Mouse (Mus musculus) brown adipose tissue, adult 24 weeks (tissue): ENCODE measurements around the gene Ift172. TPM values are rescaled to one million over a fixed set of nuclear protein-coding genes. Genes with fewer than 3 reads are reported as not detected.
"Not testable (repeated sequence)": the region's sequence is repeated elsewhere in the genome, so short reads cannot be mapped to it uniquely, and the experiment has no call there.

Experiments used
- H3K27ac ChIP-seq: fragments of 200-500 bp; replicated peaks from 2 replicates; pipeline ENCODE4 v1.5.1; 2012; ENCODE audit warnings: low read depth, mild to moderate bottlenecking, low read length
- H3K4me1 ChIP-seq: fragments of 200-500 bp; 2 replicates; pipeline ENCODE4 v1.6.1; 2012; ENCODE audit warnings: low read length, mixed read lengths; ENCODE audit not compliant: control insufficient read depth, insufficient read depth, insufficient read length
- H3K4me3 ChIP-seq: fragments of 200-500 bp; 2 replicates; pipeline ENCODE4 v1.5.1; 2012; ENCODE audit warnings: low read depth, mild to moderate bottlenecking, low read length, moderate library complexity; ENCODE audit not compliant: insufficient read depth
- polyA plus RNA-seq: library from polyadenylated mRNA; stranded (reverse); fragments of >200 nt; gene quantifications from 2 replicates; pipeline ENCODE4 v1.2.4, GENCODE M21; 2012; ENCODE audit not compliant: missing spikeins, insufficient read depth, insufficient read length

Gene Ift172
- polyA plus RNA-seq, 1 experiment: 28.9 TPM

DNA sequence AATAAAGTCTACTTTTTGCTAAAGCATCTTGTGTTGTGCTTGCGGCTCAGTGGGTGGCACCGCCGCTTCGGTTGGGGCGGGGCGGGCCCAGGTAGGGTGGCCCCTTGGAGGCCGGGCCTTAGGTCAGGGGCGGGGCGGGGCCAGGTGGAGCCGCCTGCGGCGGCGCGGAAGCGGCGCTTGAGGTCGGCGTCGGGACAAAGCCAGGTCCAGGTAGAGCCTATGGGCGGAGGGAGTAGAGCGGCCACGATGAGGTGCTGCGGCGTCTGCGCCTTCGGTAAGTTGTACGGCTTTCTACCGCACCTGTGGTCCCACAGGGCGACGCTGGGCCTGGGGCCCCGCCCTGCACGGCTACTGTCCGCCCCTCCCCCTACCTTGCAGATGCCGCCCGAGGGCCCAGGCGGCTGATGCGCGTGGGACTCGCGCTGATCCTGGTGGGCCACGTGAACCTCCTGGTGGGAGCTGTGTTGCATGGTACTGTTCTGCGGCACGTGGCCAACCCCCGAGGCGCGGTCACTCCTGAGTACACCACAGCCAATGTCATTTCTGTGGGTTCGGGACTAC is 39.3 kb downstream of the Ift172 start, which contains the start of gene Krtcap3:
Gene Krtcap3, plus strand, starts transcription at position 151 of the 561 bp plus-strand sequence.
- Histone ChIP-seq H3K27ac (no peak within 1 kb of the TSS), H3K4me1 (peaks cover 9% of the 10 kb centered on the region), H3K4me3 (no peak within 1 kb of the TSS)

DNA sequence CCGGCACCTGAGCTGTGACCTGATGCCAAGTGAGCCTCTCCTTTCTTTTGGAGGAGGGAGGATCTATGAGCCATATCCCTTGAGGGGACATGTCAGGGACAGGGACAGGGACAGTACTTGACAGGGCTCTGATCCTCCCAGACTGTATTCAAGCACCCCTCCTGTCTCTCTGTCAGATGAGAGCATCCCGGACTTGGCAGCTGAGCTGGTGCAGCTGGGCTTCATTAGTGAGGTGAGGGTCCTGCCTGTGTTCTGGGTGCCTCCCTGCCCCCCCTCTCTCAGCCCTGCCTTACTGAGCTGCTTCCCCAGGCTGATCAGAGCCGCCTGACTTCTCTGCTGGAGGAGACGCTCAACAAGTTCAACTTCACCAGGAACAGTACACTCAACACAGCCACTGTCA is 40.2 kb downstream of the Ift172 start:
- H3K4me1 ChIP-seq: peaks cover 9% of the 10 kb centered on the region
- H3K4me3 ChIP-seq: no peak overlapping the region
- no peak overlapping the region for H3K27ac ChIP-seq

DNA sequence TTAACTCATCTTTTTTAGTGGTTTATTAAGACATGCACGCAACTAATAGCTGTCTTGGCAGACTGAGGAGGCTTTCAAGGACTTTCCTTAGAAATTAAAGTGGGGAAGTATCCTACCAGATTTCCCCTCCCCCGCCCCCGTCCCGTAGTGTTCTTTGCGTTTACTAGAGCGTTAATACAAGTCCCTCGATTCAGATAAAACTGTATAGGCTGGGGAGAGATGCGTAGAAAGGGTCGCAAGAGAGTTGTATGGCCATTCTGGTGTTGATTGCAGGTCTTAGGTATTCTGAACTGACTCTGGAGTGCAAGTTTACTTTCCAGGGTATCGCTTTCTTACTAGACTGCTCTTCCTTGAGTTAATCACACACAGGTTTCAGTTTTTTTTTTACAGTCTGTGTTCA is 48.7 kb downstream of the Ift172 start:
- H3K4me3 ChIP-seq: peak overlapping the region; percentile 89; the same call in 1 of the 2 replicates
- peaks cover 4% of the 10 kb centered on the region; the same call in 1 of the 2 replicates for H3K4me1 ChIP-seq
- H3K27ac ChIP-seq: no peak overlapping the region

DNA sequence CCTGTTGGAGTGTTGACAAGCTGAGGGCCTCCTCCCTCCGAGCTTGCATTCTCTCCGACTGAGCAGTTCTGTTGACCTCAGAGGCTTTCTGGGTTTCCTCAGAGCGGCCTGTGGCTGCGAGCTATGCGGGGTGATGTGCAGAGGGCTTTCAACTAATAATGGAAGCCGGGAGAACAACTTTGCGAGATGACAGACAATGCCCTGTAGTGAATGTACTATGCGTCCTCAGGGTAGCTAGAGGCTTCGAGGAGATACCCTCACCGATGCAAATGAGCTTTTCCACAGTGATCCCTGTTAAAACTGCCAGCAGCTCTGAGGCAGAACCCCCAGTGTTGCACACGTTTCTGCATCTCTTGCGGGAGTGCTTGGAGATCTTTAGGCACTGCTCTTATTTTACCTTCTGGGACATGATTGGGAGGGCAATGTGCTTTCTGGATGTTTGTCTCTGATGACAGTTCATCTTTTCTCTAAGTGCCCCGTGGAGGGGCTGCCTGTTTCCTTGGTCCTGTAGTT is 49.3 kb downstream of the Ift172 start:
- H3K27ac ChIP-seq: peak overlapping the region; percentile 57
- H3K4me1 ChIP-seq: peaks cover 4% of the 10 kb centered on the region; the same call in 1 of the 2 replicates
- H3K4me3 ChIP-seq: peak overlapping the region; percentile 89

DNA sequence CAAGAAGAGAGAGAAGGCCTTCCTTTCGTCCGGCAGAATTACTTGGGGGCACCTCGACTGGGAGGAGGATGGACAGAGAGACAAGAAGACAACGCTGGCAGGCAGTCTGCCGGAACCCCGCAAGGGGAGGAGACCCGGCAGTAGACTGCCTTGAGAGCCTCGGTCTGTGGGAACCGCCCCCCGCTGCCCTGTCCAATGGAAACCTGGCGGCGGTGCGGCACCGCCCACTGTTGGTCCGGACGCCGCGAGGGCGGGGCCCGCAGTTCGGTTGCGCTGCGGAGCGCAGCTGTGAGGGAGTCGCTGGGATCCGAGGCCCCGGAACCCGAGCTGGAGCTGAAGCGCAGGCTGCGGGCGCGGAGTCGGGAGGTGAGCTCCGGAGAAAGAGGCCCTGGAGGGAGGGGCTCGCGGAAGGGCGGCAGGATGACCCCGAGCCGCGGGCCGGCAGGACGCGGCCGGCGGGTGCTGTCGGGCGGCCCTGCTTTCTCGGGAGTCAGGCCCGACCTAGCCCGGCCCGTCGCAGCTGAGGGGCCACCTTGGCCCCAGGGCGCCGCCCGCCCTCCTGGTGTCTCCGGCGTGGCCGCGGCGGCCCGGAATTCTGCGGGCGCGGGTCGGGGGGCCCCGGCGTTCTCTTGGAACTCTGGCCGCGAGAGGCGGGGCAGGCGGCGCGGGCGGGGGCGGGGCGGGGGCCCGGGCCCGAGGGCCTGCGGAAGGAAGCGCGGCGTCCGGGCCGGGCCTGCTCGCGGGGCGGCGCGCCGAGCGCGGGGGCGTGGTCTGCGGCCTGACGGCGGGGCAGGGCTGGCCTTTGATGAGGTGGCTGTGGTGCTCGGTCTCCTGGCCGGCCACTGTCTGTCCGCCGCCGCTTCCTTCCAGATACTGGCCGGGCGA is 50.0 kb downstream of the Ift172 start, which contains the start of the genes Nrbp1 and Gm9970:
Gene Nrbp1, plus strand, starts transcription at position 228 of the 885 bp plus-strand sequence.
Gene Gm9970, minus strand, starts transcription at position 596 of the 885 bp plus-strand sequence.
- Histone ChIP-seq H3K27ac (peak within 1 kb of the TSS; percentile 87), H3K4me3 (peak within 1 kb of the TSS; percentile 89), H3K4me1 (peaks cover 4% of the 10 kb centered on the region; the same call in 1 of the 2 replicates)

DNA sequence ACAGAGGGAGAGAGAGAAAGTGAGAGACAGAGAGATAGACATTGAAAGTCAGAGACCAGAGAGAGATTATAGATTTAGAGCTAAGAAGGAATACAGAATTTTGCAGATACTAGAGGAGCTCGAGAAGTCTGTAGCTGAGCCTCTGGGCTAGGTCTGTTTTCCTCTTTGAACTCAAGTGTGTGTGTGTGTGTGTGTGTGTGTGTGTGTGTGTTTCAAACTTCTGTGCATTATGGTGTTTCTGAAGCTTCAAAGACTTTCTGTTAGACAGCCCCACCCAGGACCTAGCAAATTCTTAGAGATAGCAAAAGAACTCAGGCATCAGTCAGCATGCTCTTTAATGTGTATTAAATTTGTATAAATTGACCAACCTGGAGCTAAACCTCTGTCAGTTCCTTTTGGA is 64.3 kb downstream of the Ift172 start:
- H3K4me3 ChIP-seq: no peak overlapping the region
- H3K27ac ChIP-seq: no peak overlapping the region
- H3K4me1 ChIP-seq: no peaks in the 10 kb centered on the region

DNA sequence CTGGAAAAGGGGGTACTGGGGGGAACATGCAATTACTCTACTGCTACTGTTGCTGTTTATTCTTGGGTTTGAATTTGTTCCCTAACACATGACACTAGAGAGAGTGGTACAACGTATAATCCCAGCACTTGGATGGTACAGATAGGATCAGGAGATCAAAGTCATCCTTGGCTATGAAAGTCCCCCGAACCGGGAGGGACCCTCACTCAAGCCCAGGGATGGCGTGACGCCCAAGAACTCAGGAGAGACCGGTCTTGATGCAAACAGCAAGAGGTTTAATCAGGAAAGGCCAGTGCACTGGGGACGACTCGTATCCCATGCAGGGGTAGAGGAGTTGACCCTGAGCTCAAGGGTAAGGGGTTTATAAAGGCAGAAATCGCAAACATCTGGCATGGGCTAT is 68.2 kb downstream of the Ift172 start:
- Histone ChIP-seq H3K27ac (no peak overlapping the region), H3K4me3 (no peak overlapping the region), H3K4me1 (no peaks in the 10 kb centered on the region)

DNA sequence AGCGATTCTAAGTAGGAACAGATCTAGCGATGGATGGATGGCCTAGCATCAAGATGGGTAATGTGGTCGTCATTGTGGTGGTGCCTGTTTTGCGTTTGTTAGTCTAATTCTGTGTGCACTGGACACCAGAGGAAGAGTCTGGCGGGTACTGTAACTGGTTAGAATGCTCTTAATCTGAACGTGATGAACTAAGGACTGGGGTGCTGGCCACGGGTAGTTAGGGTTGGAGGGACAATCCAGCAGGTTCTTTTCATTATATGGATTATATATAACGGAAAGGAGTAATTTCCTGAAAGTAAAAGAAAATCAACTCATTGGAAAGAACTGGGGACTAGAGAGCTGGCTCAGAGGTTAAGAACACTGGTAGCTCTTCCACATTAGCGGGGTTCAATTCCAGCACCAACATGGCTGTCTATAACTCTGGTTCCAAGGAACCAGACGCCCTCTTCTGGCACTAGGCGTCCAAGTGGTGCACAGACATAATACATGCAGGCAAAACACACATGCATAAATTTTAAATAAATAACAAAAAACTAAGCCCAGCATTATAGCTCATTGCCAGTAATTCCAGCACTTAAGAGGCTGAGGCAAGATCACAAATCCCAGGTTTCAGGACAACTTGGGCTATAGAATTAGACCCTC is 69.5 kb downstream of the Ift172 start:
- Histone ChIP-seq H3K27ac (peak overlapping the region; percentile 72), H3K4me3 (peak overlapping the region; percentile 78), H3K4me1 (no peaks in the 10 kb centered on the region)

DNA sequence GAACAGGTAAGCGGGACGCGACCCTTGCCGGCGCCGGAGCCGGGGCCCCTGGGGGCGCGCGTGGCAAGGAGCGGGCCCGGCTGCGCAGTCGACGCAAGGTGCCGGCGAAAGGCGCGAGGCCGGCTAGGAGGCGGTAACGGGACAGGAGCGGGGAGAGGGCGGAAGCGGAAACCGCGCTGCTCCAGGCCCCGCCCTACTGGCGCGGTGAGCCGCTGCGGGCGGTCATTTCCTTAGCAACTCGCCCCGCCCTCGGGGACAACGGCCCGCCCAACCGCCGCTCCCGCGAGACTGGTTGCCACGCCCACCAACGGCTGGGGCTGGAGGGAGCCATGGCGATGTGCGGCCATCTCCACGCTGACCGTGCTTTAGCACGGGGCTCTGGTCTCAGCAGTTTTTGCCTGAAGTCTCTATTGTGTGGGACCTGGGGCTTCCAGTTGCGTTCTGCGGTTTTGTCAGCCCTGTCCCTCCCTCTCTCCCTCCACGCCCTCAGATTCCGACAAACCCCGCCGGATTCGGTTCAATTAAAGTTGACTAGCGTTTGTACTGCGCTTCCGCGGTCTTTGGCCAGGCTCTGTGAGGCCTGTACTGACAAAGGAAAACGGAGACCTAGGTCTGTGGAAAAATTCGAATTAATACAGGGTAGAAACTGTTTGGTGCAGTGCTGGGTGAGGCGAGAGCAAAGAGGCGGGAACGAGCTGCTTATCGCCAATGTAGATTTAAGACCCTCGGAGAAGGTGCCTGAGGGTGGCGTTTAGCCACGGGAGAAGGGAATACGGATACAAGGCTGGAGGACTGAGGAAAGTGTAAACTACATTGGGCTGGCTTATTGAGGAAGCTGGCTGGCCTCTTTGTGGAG is 70.2 kb downstream of the Ift172 start, which contains the start of gene Ppm1g:
Gene Ppm1g, minus strand, starts transcription at position 240 of the 856 bp plus-strand sequence.
- peak within 1 kb of the TSS; percentile 72 for H3K27ac ChIP-seq
- no peaks in the 10 kb centered on the region for H3K4me1 ChIP-seq
- peak within 1 kb of the TSS; percentile 93 for H3K4me3 ChIP-seq

DNA sequence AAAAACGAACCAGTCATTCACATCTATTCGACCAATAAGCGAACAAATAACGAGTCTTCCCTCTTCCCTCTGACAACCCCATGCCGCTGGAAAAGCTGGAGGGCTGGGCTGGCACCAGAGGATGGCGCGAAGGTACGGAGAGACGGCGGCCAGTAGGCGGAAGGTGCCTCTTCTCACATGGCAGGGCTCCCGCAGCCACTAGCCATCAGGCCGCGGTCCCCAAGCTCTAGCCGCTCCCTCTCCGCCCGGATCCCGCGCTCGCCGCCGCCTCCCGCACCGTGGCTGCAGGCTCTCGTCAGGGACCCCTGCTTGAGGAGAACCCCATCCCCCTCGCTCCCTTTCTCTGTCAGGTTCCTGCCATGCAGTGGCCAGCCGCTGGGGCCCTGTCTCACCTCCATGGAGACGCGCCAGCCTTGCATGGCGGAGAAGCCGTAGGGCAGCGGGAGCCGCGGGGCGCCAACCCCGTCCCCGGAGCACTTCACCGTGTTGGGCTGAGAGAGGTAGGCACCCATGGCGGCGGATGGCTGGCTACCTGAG is 70.9 kb downstream of the Ift172 start:
- Histone ChIP-seq H3K4me1 (no peaks in the 10 kb centered on the region), H3K4me3 (peak overlapping the region; percentile 93)

DNA sequence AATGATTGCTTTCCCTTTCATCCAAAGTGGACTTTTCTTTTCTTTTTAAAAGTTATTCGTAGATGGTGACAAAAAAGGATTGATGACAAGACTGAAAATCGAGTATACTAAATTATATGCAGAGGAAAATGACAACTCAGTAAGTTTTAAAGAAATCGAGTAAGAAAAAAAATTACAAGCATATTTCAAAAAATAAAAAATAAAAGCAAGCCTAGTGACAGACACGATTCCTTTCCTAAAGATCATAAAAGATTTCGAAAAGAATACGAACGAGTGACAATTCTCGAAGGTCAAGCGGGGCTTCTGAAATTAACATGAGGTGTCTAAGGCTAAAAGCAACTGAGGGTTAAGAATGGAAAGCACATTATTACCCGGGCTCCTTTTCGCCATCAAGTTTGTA is 71.4 kb downstream of the Ift172 start:
- no peaks in the 10 kb centered on the region for H3K4me1 ChIP-seq
- H3K4me3 ChIP-seq: peak overlapping the region; percentile 93
- H3K27ac ChIP-seq: peak overlapping the region; percentile 64; the same call in 1 of the 2 replicates

More for the DNA sequence above, 70.9 kb downstream of the Ift172 start:
- H3K27ac ChIP-seq: peak overlapping the region; percentile 64

DNA sequence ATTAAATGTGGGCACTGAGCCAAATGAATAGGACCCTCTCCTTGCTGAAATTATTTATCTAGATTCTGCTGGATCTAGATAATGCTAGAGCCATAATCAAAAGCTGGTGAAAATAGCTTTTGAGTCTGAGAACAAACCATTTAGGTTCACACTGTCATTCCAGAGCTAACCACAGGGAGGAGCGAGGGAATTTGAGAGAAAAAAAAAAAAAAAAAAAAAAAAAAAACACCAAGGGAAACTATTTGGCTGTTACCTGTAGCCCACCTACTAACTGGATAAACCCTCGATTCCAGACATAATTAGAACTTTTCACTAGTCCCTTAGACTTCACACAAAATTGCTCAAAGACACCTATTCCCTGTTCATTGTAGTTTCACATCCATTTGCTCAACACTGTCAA is 71.8 kb downstream of the Ift172 start:
- no peak overlapping the region for H3K4me3 ChIP-seq
- no peaks in the 10 kb centered on the region for H3K4me1 ChIP-seq
- no peak overlapping the region for H3K27ac ChIP-seq

DNA sequence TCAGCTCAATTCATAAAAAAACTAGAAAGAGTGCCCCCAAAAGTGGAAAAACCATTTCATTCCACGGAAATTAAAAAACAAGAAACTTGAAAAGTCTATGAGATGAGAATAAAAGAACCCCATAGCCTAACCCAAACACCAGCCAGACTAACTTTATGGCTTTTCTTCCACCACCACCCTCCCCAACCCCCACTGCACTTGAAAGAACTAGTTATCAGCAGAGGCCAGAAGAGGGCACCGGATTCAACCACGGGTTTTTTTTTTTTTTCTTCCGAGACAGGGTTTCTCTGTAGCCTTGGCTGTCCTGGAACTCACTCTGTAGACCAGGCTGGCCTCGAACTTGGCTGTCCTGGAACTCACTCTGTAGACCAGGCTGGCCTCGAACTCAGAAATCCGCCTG is 72.6 kb downstream of the Ift172 start:
- H3K4me3 ChIP-seq: no peak overlapping the region
- no peak overlapping the region for H3K27ac ChIP-seq
- no peaks in the 10 kb centered on the region for H3K4me1 ChIP-seq

DNA sequence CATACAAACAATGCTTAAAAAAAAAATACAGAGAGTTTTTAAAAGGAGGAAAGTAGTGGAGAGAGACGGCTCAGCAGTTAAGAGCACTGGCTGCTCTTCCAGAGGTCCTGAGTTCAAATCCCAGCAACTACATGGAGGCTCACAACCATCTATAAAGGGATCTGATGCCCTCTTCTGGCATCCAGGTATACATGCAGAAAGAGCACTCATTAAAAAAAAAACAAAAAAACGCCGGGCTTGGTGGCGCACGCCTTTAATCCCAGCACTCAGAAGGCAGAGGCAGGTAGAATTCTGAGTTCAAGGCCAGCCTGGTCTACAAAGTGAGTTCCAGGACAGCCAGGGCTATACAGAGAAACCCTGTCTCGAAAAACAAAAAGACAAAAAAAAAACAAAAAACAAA is 74.4 kb downstream of the Ift172 start:
- not testable (repeated sequence) for H3K4me3 ChIP-seq, H3K27ac ChIP-seq, H3K4me1 ChIP-seq
